Mouse (Mus musculus) hindbrain, embryonic 10.5 days (tissue): ENCODE data around the gene Gm11236. TPM values are rescaled to one million over a fixed set of nuclear protein-coding genes. Genes with fewer than 3 reads are reported as not detected.
"Not testable (repeated sequence)": the region's sequence is repeated elsewhere in the genome, so short reads cannot be mapped to it uniquely, and the experiment has no call there.

Experiments used
- DNase-seq: peaks from one replicate; pipeline ENCODE4 v3.0.0-alpha.2; 2017; ENCODE audit warnings: low spot score
- H3K27ac ChIP-seq: fragments of 300-500 bp; sonication (generic); 2 replicates; pipeline ENCODE4 v1.5.1; 2016; ENCODE audit warnings: mild to moderate bottlenecking, moderate library complexity
- H3K27me3 ChIP-seq: fragments of 300-500 bp; sonication (generic); 2 replicates; pipeline ENCODE4 v1.6.1; 2016; ENCODE audit warnings: mild to moderate bottlenecking; ENCODE audit not compliant: poor library complexity, insufficient read depth, severe bottlenecking
- H3K36me3 ChIP-seq: fragments of 300-500 bp; sonication (generic); 2 replicates; pipeline ENCODE4 v1.6.1; 2016; ENCODE audit warnings: mild to moderate bottlenecking, moderate library complexity
- H3K4me1 ChIP-seq: fragments of 300-500 bp; sonication (generic); replicated peaks from 2 replicates; pipeline ENCODE4 v1.6.1; 2016; ENCODE audit warnings: mild to moderate bottlenecking
- H3K4me3 ChIP-seq: fragments of 300-500 bp; sonication (generic); 2 replicates; pipeline ENCODE4 v1.5.1; 2016; ENCODE audit warnings: mild to moderate bottlenecking, moderate library complexity
- H3K9me3 ChIP-seq: fragments of 300-500 bp; sonication (generic); 2 replicates; pipeline ENCODE4 v1.6.1; 2016; ENCODE audit warnings: mild to moderate bottlenecking, moderate library complexity
- WGBS: fragments of 180-500 bp; shearing (Covaris S2); methylation state at CpG from one replicate; pipeline ENCODE4 v1.1.7; 2016; 5-methylcytosine and 5-hydroxymethylcytosine counted together
- polyA plus RNA-seq: library from polyadenylated mRNA; unstranded; fragments of >200 nt; fragmentation: Nextera tagmentation; extraction: Ambion mirVana; gene quantifications from 2 replicates; pipeline ENCODE4 v1.2.1, GENCODE M21; 2016

Gm11236 gene
- not detected in 2 replicates for polyA plus RNA-seq

DNA sequence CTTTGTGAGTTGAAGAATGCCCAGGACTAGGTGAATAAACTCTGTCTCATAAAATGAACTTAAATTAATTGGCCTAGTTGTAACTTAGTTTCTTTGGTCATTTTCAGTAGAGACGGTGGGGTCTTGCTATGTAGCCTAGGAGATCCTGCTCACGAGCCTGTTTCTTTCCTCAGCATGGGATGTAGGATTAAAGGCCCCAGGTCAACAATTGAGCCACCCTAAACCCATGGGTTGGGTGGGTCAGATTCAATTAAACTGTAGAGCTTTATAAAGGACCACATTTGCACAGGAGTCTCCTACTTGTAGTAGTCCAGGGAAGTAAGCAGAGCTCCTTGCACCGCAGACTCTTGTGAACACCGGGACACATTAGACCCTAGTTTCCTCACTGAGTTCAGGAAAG, at the start of gene Gm11236:
Gm11236 (plus strand) TSS at position 301 of the 400 bp plus-strand sequence.
- not testable (repeated sequence) for H3K36me3 ChIP-seq
- WGBS: no CpG with 5 or more reads among the region's 4 CpGs

DNA sequence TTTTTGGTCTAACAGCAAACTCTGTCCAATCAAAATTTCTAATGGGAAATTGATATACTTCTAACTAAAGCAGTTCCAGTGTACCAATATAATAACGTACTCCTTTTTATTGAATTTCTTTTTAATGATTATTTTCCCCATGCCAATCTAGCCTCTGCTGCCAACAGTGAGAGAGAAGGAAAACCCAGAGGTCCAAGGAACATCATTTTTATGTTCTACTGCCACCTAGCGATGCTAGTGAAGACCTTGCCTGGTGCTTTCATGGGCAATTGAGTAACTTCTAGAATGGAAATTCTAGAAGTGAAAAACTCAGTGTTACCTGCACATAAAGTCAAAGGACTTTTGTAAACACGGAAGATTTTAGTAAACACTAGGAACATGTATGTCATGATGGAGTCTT, 38.7 kb upstream of the Gm11236 start:
- WGBS: 10% methylated on average over 3 of the region's 3 CpGs

More for the DNA sequence above, at the start of gene Gm11236:
- H3K27me3 ChIP-seq, H3K27ac ChIP-seq, H3K4me1 ChIP-seq, DNase-seq, H3K4me3 ChIP-seq, H3K9me3 ChIP-seq: not testable (repeated sequence)

DNA sequence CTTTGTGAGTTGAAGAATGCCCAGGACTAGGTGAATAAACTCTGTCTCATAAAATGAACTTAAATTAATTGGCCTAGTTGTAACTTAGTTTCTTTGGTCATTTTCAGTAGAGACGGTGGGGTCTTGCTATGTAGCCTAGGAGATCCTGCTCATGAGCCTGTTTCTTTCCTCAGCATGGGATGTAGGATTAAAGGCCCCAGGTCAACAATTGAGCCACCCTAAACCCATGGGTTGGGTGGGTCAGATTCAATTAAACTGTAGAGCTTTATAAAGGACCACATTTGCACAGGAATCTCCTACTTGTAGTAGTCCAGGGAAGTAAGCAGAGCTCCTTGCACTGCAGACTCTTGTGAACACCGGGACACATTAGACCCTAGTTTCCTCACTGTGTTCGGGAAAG, 30.3 kb upstream of the Gm11236 start, which contains the start of gene Gm11238:
Gm11238 (plus strand) TSS at position 301 of the 400 bp plus-strand sequence.
- not testable (repeated sequence) for DNase-seq
- no CpG with 5 or more reads among the region's 3 CpGs for WGBS

More for the DNA sequence above, 38.7 kb upstream of the Gm11236 start:
- H3K4me1 ChIP-seq: no peaks in the 10 kb centered on the region
- no peak for DNase-seq
- no peaks in the 10 kb centered on the region for H3K9me3 ChIP-seq
- no peaks in the 10 kb centered on the region for H3K36me3 ChIP-seq
- no peaks in the 10 kb centered on the region for H3K27me3 ChIP-seq
- H3K27ac ChIP-seq: no peak overlapping the region
- no peak overlapping the region for H3K4me3 ChIP-seq

DNA sequence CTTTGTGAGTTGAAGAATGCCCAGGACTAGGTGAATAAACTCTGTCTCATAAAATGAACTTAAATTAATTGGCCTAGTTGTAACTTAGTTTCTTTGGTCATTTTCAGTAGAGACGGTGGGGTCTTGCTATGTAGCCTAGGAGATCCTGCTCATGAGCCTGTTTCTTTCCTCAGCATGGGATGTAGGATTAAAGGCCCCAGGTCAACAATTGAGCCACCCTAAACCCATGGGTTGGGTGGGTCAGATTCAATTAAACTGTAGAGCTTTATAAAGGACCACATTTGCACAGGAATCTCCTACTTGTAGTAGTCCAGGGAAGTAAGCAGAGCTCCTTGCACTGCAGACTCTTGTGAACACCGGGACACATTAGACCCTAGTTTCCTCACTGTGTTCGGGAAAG, 15.2 kb upstream of the Gm11236 start, which contains the start of gene Gm11237:
Gm11237 (plus strand) TSS at position 301 of the 400 bp plus-strand sequence.
- not testable (repeated sequence) for H3K27ac ChIP-seq, H3K9me3 ChIP-seq, H3K27me3 ChIP-seq, H3K36me3 ChIP-seq, DNase-seq, H3K4me3 ChIP-seq, H3K4me1 ChIP-seq
- WGBS: no CpG with 5 or more reads among the region's 3 CpGs

More for the DNA sequence above, 30.3 kb upstream of the Gm11236 start, which contains the start of gene Gm11238:
- H3K27me3 ChIP-seq, H3K27ac ChIP-seq, H3K9me3 ChIP-seq, H3K36me3 ChIP-seq, H3K4me1 ChIP-seq, H3K4me3 ChIP-seq: not testable (repeated sequence)

DNA sequence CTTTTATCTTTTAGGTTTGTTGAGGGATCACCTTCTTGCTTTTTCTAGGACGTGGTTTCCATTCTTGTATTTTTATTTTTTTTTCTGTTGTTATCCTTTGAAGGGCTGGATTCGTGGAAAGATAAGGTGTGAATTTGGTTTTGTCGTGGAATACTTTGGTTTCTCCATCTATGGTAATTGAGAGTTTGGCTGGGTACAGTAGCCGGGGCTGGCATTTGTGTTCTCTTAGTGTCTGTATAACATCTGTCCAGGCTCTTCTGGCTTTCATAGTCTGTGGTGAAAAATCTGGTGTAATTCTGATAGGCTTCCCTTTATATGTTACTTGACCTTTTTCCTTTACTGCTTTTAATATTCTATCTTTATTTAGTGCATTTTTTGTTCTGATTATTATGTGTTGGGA, 23.9 kb downstream of the Gm11236 start:
- not testable (repeated sequence) for H3K27ac ChIP-seq, H3K27me3 ChIP-seq, H3K36me3 ChIP-seq, H3K4me1 ChIP-seq, DNase-seq, H3K4me3 ChIP-seq, H3K9me3 ChIP-seq
- WGBS: 93% methylated on average over 4 of the region's 4 CpGs

DNA sequence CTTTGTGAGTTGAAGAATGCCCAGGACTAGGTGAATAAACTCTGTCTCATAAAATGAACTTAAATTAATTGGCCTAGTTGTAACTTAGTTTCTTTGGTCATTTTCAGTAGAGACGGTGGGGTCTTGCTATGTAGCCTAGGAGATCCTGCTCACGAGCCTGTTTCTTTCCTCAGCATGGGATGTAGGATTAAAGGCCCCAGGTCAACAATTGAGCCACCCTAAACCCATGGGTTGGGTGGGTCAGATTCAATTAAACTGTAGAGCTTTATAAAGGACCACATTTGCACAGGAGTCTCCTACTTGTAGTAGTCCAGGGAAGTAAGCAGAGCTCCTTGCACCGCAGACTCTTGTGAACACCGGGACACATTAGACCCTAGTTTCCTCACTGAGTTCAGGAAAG, 30.1 kb downstream of the Gm11236 start, which contains the start of gene Gm11239:
Gm11239 (plus strand) TSS at position 301 of the 400 bp plus-strand sequence.
- not testable (repeated sequence) for H3K9me3 ChIP-seq, H3K4me1 ChIP-seq, H3K36me3 ChIP-seq, DNase-seq, H3K27me3 ChIP-seq, H3K4me3 ChIP-seq, H3K27ac ChIP-seq
- WGBS: no CpG with 5 or more reads among the region's 4 CpGs

DNA sequence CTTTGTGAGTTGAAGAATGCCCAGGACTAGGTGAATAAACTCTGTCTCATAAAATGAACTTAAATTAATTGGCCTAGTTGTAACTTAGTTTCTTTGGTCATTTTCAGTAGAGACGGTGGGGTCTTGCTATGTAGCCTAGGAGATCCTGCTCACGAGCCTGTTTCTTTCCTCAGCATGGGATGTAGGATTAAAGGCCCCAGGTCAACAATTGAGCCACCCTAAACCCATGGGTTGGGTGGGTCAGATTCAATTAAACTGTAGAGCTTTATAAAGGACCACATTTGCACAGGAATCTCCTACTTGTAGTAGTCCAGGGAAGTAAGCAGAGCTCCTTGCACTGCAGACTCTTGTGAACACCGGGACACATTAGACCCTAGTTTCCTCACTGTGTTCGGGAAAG, 45.3 kb downstream of the Gm11236 start, which contains the start of gene Gm428:
Gm428 (plus strand) TSS at position 301 of the 400 bp plus-strand sequence.
- WGBS: 91% methylated on average over 2 of the region's 4 CpGs

More for the DNA sequence above, 45.3 kb downstream of the Gm11236 start, which contains the start of gene Gm428:
- not testable (repeated sequence) for H3K27ac ChIP-seq, H3K27me3 ChIP-seq, H3K4me1 ChIP-seq, H3K4me3 ChIP-seq, DNase-seq, H3K9me3 ChIP-seq, H3K36me3 ChIP-seq

Other genes starting within 250 kb of the Gm11236 start
- gene Gm11487, start 233.0 kb upstream of the Gm11236 start, polyA plus RNA-seq: not detected in 2 replicates
- not detected in 2 replicates for gene Gm11238, start 30.2 kb upstream of the Gm11236 start, polyA plus RNA-seq
- gene Gm11237, start 15.1 kb upstream of the Gm11236 start, polyA plus RNA-seq: not detected in 2 replicates
- not detected in 2 replicates for gene Gm11239, start 30.2 kb downstream of the Gm11236 start, polyA plus RNA-seq
- not detected in 2 replicates for gene Gm428, start 45.4 kb downstream of the Gm11236 start, polyA plus RNA-seq
- 1.0 and 1.7 TPM in 2 replicates for gene Rasef, start 152.9 kb downstream of the Gm11236 start, polyA plus RNA-seq
- gene Gm11758, start 238.1 kb downstream of the Gm11236 start, polyA plus RNA-seq: not detected in 2 replicates